ENCODE assay signal across 15 mouse cellular contexts in the genomic region with DNA sequence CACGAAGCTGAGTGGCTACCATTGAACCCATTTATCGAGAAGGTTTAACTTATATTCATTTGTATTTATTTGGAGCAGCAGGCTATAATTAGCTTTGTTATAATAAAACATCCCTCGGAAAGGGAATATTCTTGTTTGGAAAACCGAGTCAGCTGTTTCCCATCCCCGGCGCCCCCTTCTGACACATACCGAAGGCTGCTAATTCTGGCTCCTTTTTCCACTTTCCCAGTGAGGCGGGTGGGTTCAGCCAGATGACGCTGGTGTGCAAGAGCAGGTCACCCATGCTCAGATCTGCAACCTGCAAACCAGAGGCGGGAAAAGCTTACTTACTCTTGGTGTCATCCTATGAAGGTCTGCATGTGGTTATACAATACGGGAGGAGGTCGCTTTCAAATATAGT.
"Had no signal": no experiment of that assay in that cellular context is flagged by ENCODE, and none has a peak within 500 bp of the region (broad histone marks: within the 10 kb centered on the region; RNA-seq: fewer than 3 reads in every experiment).

No protein-coding gene starts in this region.

- ATAC-seq: inflammation-experienced regulatory T-cells, adult 6 months; midbrain, embryonic 15.5 days had no signal

- H3K9me3 ChIP-seq: limb, embryonic 13.5 days; liver, embryonic 15.5 days; midbrain, embryonic 15.5 days; neural tube, embryonic 13.5 days had no signal

- H3K27me3 ChIP-seq: limb, embryonic 13.5 days; liver, embryonic 15.5 days; midbrain, embryonic 15.5 days; neural tube, embryonic 13.5 days had no signal

- H3K4me2 ChIP-seq: limb, embryonic 13.5 days; liver, embryonic 15.5 days; midbrain, embryonic 11.5 days; midbrain, embryonic 15.5 days; neural tube, embryonic 13.5 days had no signal

- H3K4me3 ChIP-seq: limb, embryonic 13.5 days; liver, embryonic 15.5 days; midbrain, embryonic 15.5 days; neural tube, embryonic 13.5 days had no signal

- H3K9ac ChIP-seq: limb, embryonic 13.5 days; liver, embryonic 15.5 days; midbrain, embryonic 15.5 days; neural tube, embryonic 13.5 days had no signal

- DNase-seq: kidney, adult 11 months; kidney, adult 9 months; kidney, postnatal 36 days; left cerebral cortex, postnatal 4 days; retina, postnatal 1 day; right cerebral cortex, postnatal 4 days; spleen, adult 18-20 months; thymus, postnatal 4 days had no signal

- H3K27ac ChIP-seq: kidney, postnatal 0 days; limb, embryonic 13.5 days; liver, embryonic 15.5 days; midbrain, embryonic 15.5 days; neural tube, embryonic 13.5 days had no signal

- H3K4me1 ChIP-seq: limb, embryonic 13.5 days; liver, embryonic 15.5 days; midbrain, embryonic 15.5 days; neural tube, embryonic 13.5 days had no signal
